Mouse (Mus musculus) forebrain, embryonic 16.5 days (tissue): ENCODE results near the gene Scaper. TPM values are rescaled to one million over a fixed set of nuclear protein-coding genes. Genes with fewer than 3 reads are reported as not detected.

ENCODE experiments used
- ATAC-seq: fragments of 200-750 bp; cut with Nextera tagmentation; 2 replicates; pipeline ENCODE4 v1.8.0; 2017; ENCODE audit warnings: mild to moderate bottlenecking, moderate library complexity
- H3K27ac ChIP-seq: fragments of 300-500 bp; sonication (generic); 2 replicates; pipeline ENCODE4 v1.5.1; 2014; ENCODE audit warnings: low read length, control low read depth
- H3K27me3 ChIP-seq: fragments of 300-500 bp; sonication (generic); replicated peaks from 2 replicates; pipeline ENCODE4 v1.6.1; 2014; ENCODE audit warnings: low read length; ENCODE audit not compliant: control insufficient read depth, insufficient read depth
- H3K36me3 ChIP-seq: fragments of 300-500 bp; sonication (generic); 2 replicates; pipeline ENCODE4 v1.6.1; 2014; ENCODE audit not compliant: control insufficient read depth, insufficient read depth
- H3K4me1 ChIP-seq: fragments of 300-500 bp; sonication (generic); replicated peaks from 2 replicates; pipeline ENCODE4 v1.6.1; 2014; ENCODE audit warnings: low read length; ENCODE audit not compliant: control insufficient read depth, insufficient read depth
- H3K4me2 ChIP-seq: fragments of 300-500 bp; sonication (generic); 2 replicates; pipeline ENCODE4 v1.6.1; 2014; ENCODE audit warnings: mild to moderate bottlenecking, low read length, control low read depth
- H3K4me3 ChIP-seq: fragments of 300-500 bp; sonication (generic); replicated peaks from 2 replicates; pipeline ENCODE4 v1.5.1; 2014; ENCODE audit warnings: mild to moderate bottlenecking, low read length, control low read depth
- H3K9ac ChIP-seq: fragments of 300-500 bp; sonication (generic); replicated peaks from 2 replicates; pipeline ENCODE4 v1.6.1; 2014; ENCODE audit warnings: low read depth, low read length, control low read depth
- H3K9me3 ChIP-seq: fragments of 300-500 bp; sonication (generic); 2 replicates; pipeline ENCODE4 v1.6.1; 2016; ENCODE audit warnings: low read length; ENCODE audit not compliant: control insufficient read depth
- WGBS: fragments of 180-500 bp; shearing (Covaris S2); extraction: QIAGEN DNeasy Blood & Tissue Kit; methylation state at CpG from one replicate; pipeline ENCODE4 v1.1.7; 2014; 5-methylcytosine and 5-hydroxymethylcytosine counted together
- polyA plus RNA-seq: library from polyadenylated mRNA; unstranded; fragments of >200 nt; fragmentation: Nextera tagmentation; extraction: Ambion mirVana; gene quantifications from 2 replicates; pipeline ENCODE4 v1.2.1, GENCODE M21; 2015

Scaper gene
- polyA plus RNA-seq, 1 experiment from 2014 or later: 39.8 TPM

- H3K4me1 ChIP-seq: no peaks in the 10 kb centered on the region
- H3K27ac ChIP-seq: no peak overlapping the region
- no peaks in the 10 kb centered on the region for H3K36me3 ChIP-seq
- H3K27me3 ChIP-seq: no peaks in the 10 kb centered on the region
- H3K9me3 ChIP-seq: no peaks in the 10 kb centered on the region
- H3K4me2 ChIP-seq: no peak overlapping the region
- no peak overlapping the region for H3K4me3 ChIP-seq
- peak; percentile 61 for ATAC-seq
- no peak overlapping the region for H3K9ac ChIP-seq
- WGBS: 55% methylated on average over 5 of the region's 5 CpGs
Measured at GRCm38 (mm10) chr9:55568466-55569159, 369.3 kb downstream of the Scaper start.

DNA sequence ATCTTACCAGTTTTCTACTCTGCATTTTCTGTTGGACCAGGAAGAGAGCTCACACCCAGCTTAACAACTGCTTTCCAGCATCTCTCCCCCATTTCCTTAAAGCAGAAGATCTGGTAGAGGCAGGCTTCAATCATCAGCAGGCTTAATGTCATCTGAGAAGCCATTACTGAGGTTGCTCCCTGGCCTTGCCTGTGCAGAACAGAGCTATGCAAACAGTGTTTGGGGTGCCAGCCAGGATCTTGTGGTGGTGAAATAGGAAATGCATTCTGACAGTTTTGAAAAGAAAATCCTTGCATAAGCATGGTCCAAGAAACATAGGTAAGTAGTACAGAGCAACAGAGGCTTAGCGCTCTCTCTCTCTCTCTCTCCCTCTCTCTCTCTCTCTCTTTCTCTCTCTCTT is 377.0 kb downstream of the Scaper start:
- Histone ChIP-seq H3K4me1 (no peaks in the 10 kb centered on the region), H3K27ac (no peak overlapping the region), H3K4me3 (no peak overlapping the region), H3K4me2 (no peak overlapping the region), H3K27me3 (no peaks in the 10 kb centered on the region), H3K9ac (no peak overlapping the region), H3K9me3 (no peaks in the 10 kb centered on the region), H3K36me3 (no peaks in the 10 kb centered on the region)
- ATAC-seq: no peak
- 93% methylated on average over 1 of the region's 1 CpGs for WGBS

- no peak overlapping the region for H3K4me3 ChIP-seq
- no peak overlapping the region for H3K4me2 ChIP-seq
- 80% methylated on average over 1 of the region's 1 CpGs for WGBS
- H3K36me3 ChIP-seq: no peaks in the 10 kb centered on the region
- no peaks in the 10 kb centered on the region for H3K4me1 ChIP-seq
- ATAC-seq: no peak
- peaks cover 5% of the 10 kb centered on the region for H3K27me3 ChIP-seq
- H3K9me3 ChIP-seq: no peaks in the 10 kb centered on the region
- no peak overlapping the region for H3K27ac ChIP-seq
- no peak overlapping the region for H3K9ac ChIP-seq
Measured at GRCm38 (mm10) chr9:55554986-55555385, 382.9 kb downstream of the Scaper start.

GRCm38 (mm10) chr9:55549302-55549890 is 388.5 kb downstream of the Scaper start:
- Histone ChIP-seq H3K9me3 (no peaks in the 10 kb centered on the region), H3K4me2 (no peak overlapping the region), H3K4me1 (peaks cover 16% of the 10 kb centered on the region), H3K4me3 (no peak overlapping the region), H3K27ac (no peak overlapping the region), H3K36me3 (no peaks in the 10 kb centered on the region), H3K27me3 (peaks cover 47% of the 10 kb centered on the region), H3K9ac (no peak overlapping the region)
- WGBS: 5% methylated on average over 16 of the region's 16 CpGs
- ATAC-seq: no peak

DNA sequence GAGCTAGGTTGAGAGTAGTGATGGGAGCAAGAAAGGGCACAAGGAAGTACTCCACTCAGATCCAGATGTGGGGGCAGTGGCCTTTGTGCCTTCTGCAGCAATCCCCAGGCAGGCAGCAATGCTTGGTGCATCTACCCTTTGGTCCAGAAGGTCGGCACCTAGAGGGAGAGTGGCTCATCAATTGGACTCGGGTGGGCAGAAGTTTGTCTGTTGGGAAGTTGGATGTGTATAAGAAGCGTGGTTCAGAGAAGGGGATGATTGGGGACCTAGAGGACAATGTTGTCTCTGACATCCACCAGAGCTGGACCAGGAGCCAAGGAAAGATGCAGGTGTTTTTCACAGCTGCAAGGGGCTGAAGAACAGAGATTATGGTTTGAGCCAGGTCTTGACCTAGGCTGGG is 389.0 kb downstream of the Scaper start:
- peaks cover 21% of the 10 kb centered on the region for H3K4me1 ChIP-seq
- H3K4me2 ChIP-seq: no peak overlapping the region
- H3K27ac ChIP-seq: no peak overlapping the region
- no peak overlapping the region for H3K4me3 ChIP-seq
- no peaks in the 10 kb centered on the region for H3K36me3 ChIP-seq
- no peak overlapping the region for H3K9ac ChIP-seq
- WGBS: 16% methylated on average over 3 of the region's 3 CpGs
- ATAC-seq: no peak
- peaks cover 47% of the 10 kb centered on the region for H3K27me3 ChIP-seq
- no peaks in the 10 kb centered on the region for H3K9me3 ChIP-seq

- no peaks in the 10 kb centered on the region for H3K9me3 ChIP-seq
- ATAC-seq: peak; percentile 65
- peaks cover 59% of the 10 kb centered on the region for H3K27me3 ChIP-seq
- H3K4me1 ChIP-seq: peaks cover 33% of the 10 kb centered on the region
- no peaks in the 10 kb centered on the region for H3K36me3 ChIP-seq
- peak overlapping the region; percentile 39 for H3K4me3 ChIP-seq
- H3K9ac ChIP-seq: no peak overlapping the region
- no peak overlapping the region for H3K27ac ChIP-seq
- 2% methylated on average over 63 of the region's 63 CpGs for WGBS
- H3K4me2 ChIP-seq: peak overlapping the region; percentile 42
Measured at GRCm38 (mm10) chr9:55546176-55547010, 391.5 kb downstream of the Scaper start.

DNA sequence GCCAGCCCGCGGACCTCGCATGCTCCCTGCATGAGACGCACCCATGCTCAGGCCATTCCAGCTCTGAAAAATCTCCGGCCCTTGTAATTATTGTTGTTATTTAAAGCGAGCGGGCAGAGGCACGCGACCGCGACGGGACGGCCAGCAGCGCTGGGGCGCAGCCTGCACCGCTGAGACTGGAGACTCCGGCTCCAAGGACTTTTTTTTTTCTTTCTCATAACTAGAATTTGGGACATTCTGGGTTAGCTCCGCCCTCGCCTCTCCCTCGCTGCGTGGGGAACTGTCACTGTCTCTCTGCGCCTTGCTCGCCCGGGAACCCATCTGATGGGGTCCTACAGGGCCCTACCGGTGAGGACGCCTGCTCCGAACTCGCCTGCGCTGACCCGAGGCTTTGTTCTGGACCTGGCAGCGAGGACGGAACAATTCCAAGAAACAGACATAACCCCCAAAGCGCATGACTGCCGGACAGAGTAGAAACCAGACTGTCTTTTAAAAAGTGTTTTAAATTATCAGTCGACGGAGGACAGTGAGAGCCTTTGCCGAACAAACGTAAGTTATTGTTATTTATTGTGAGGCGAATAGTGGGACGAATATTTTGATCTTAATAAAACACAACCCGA is 392.3 kb downstream of the Scaper start:
- Histone ChIP-seq H3K36me3 (no peaks in the 10 kb centered on the region), H3K4me1 (peaks cover 39% of the 10 kb centered on the region), H3K4me3 (peak overlapping the region; percentile 39), H3K27me3 (peaks cover 64% of the 10 kb centered on the region), H3K27ac (no peak overlapping the region), H3K9ac (no peak overlapping the region), H3K4me2 (peak overlapping the region; percentile 42), H3K9me3 (no peaks in the 10 kb centered on the region)
- ATAC-seq: no peak
- 4% methylated on average over 41 of the region's 41 CpGs for WGBS

DNA sequence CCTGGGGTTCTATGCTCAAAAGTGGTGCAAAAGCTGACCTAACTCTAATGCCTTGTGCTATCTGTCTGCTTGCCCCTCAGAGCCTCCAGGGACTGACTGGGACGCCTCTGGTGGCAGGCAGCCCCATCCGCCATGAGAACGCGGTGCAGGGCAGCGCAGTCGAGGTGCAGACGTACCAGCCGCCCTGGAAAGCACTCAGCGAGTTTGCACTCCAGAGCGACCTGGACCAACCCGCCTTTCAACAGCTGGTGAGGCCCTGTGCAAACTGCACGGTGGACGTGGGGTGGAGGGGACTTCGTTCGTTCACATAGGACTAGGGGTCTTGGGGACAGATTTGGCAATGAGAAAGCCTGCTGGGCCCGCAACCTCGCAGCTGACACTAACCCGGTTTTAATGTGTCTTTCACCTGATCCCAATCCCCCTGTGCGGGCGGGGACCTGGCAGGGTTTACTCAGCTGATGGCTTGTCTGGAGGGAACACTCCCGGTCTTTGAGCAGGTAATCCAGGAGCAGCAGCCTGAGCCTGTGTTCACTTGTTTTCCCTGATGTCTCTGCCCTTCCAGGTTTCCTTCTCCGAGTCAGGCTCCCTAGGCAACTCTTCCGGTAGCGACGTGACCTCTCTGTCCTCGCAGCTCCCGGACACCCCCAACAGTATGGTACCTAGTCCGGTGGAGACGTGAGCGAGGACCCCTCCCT is 392.9 kb downstream of the Scaper start:
- no peak for ATAC-seq
- no peaks in the 10 kb centered on the region for H3K36me3 ChIP-seq
- no peak overlapping the region for H3K27ac ChIP-seq
- WGBS: under 1% methylated on average over 30 of the region's 30 CpGs
- no peaks in the 10 kb centered on the region for H3K9me3 ChIP-seq
- no peak overlapping the region for H3K4me2 ChIP-seq
- H3K4me1 ChIP-seq: peaks cover 43% of the 10 kb centered on the region
- peaks cover 63% of the 10 kb centered on the region for H3K27me3 ChIP-seq
- H3K9ac ChIP-seq: no peak overlapping the region
- no peak overlapping the region for H3K4me3 ChIP-seq
